Mouse (Mus musculus): ENCODE data around the gene Acbd3. TPM values are rescaled to one million over a fixed set of nuclear protein-coding genes. Genes with fewer than 3 reads are reported as not detected.

Gene Acbd3
- total and polyA plus RNA-seq, 3 experiments, result 14.5 to 23.5 (median 22.4) TPM

DNA sequence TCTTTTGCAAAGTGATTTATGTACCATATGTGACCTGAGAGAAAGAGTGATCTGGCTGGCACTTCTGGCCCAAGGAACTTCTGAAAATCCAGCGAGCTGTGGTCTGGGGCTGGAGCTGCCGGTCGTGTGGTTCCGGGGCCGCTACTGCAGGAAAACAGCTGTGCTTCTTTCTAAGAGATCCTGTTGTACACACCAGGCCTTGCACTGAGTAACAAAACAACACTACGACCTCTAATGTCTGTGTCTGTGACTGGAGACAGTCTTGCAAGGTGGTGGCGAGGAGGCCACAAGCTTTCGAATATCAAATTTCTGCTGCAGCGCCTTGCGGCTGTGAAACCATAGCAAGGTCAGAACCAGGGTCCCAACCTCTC, 51.4 kb downstream of the Acbd3 start:
- peak overlapping the region; percentile 11; the same call in 1 of the 2 replicates for H3K4me2 ChIP-seq (ENCODE audit: insufficient read depth, low read depth, poor library complexity, severe bottlenecking)
- no peaks in the 10 kb centered on the region for H3K79me2 ChIP-seq (replicated peaks; ENCODE audit: control insufficient read depth, extremely low read depth, insufficient read depth, poor library complexity, severe bottlenecking)
- DNase-seq (ENCODE audit: extremely low read depth), result no peak
- H3K27ac ChIP-seq (ENCODE audit: insufficient read depth, low read depth), result no peak overlapping the region
- H3K27me3 ChIP-seq (replicated peaks), result no peaks in the 10 kb centered on the region
- H3K9me3 ChIP-seq (replicated peaks; ENCODE audit: low read length), result peaks cover 30% of the 10 kb centered on the region
- peak overlapping the region in 2 of 3 experiments; percentile 23 to 42 for H3K4me3 ChIP-seq (replicated peaks in 1 of 3; ENCODE audit: low read depth in 2 of 3, low read length in 2 of 3, poor library complexity in 1 of 3)
- TF ChIP-seq SIN3A (IDR thresholded peaks at IDR 0.05; ENCODE audit: low read length), result no peak
- TF ChIP-seq IRF4 (IDR thresholded peaks at IDR 0.05; ENCODE audit: low read depth, low read length), result no peak
- no peak for TF ChIP-seq RAD21 (IDR thresholded peaks at IDR 0.05; ENCODE audit: low read depth, low read length)
- dilution Hi-C loops (cut with MboI; ENCODE audit: extremely low pct_ligation_motif_present, extremely low pct_unique_long_range_greater_than_20kb, low sequenced_read_pairs), result no loop called here
- in situ Hi-C loops (cut with MboI; ENCODE audit: low pct_ligation_motif_present, low pct_unique_long_range_greater_than_20kb, low sequenced_read_pairs), result no loop called here
- peak overlapping the region; percentile 43 for H3K9ac ChIP-seq (ENCODE audit: insufficient read depth, low read depth)
- no peaks in the 10 kb centered on the region for H3K36me3 ChIP-seq (replicated peaks in 1 of 2; ENCODE audit: control insufficient read depth in 1 of 2, insufficient read depth in 1 of 2, low read length in 1 of 2)
- peaks cover 11 to 15% of the 10 kb centered on the region in 2 experiments for H3K4me1 ChIP-seq (ENCODE audit: control insufficient read depth in 1 of 2, insufficient read depth in 2 of 2)

DNA sequence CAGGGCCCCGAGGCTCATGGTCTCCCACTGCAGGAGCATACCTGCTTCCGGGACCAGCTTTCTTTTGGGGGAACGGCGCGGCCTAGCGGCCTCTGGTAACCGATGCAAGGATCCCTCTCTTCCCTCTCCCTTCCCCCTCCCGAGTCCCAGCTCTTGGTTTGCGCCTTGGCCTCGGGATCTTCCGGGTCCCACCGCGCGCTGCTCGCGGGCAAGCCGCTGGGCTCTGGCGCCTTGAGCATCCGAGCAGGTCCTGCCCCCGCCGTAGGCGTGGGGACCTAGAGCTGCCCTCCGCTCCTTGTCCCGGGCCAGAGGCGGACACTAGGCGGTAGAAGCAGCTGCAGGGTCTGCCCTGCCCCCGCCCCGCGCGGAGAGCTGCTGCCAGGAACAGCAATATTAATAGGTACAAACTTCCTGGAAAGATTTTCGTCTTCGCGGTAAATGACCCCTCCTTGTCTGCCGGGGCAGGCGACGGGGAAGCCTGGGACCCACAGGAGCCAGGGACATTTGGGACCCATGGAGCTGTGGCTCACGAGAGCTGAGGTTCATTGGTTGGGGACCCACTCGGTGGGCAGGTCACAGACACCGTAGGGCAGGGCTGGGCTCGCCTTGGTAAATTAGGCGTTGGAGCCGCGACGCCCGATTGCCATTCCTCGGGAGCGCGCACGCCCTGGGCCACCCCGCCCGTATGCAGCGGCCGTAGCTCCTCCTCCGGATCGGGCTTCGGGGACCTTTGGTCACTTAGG, 52.0 kb downstream of the Acbd3 start:
- Histone ChIP-seq H3K9me3 (replicated peaks; ENCODE audit: low read length) (peaks cover 29% of the 10 kb centered on the region), H3K27me3 (replicated peaks) (no peaks in the 10 kb centered on the region), H3K27ac (ENCODE audit: insufficient read depth, low read depth) (no peak overlapping the region), H3K4me3 (replicated peaks in 1 of 3; ENCODE audit: low read depth in 2 of 3, low read length in 2 of 3, poor library complexity in 1 of 3) (peak overlapping the region in 1 of 3 experiments; percentile 42), H3K4me2 (ENCODE audit: insufficient read depth, low read depth, poor library complexity, severe bottlenecking) (peak overlapping the region; percentile 11; the same call in 1 of the 2 replicates), H3K79me2 (replicated peaks; ENCODE audit: control insufficient read depth, extremely low read depth, insufficient read depth, poor library complexity, severe bottlenecking) (no peaks in the 10 kb centered on the region), H3K36me3 (replicated peaks in 1 of 2; ENCODE audit: control insufficient read depth in 1 of 2, insufficient read depth in 1 of 2, low read length in 1 of 2) (no peaks in the 10 kb centered on the region), H3K4me1 (ENCODE audit: control insufficient read depth in 1 of 2, insufficient read depth in 2 of 2) (peaks cover 11 to 15% of the 10 kb centered on the region in 2 experiments), H3K9ac (ENCODE audit: insufficient read depth, low read depth) (peak overlapping the region; percentile 43; the same call in 1 of the 2 replicates)
- TF ChIP-seq USF1 (IDR thresholded peaks at IDR 0.05; ENCODE audit: low read depth, low read length) (no peak), PAX5 (IDR thresholded peaks at IDR 0.05; ENCODE audit: low read length) (no peak), NRF1 (IDR thresholded peaks at IDR 0.05; ENCODE audit: low read depth, low read length) (no peak), ETS1 (conservative IDR thresholded peaks at IDR 0.05; ENCODE audit: low read depth, low read length) (no peak), CTCF (conservative IDR thresholded peaks at IDR 0.05 in 1 of 2, IDR thresholded peaks at IDR 0.05 in 1 of 2; ENCODE audit: low read depth in 2 of 2, low read length in 2 of 2) (peak in 1 of 2 experiments; percentile 44; a peak in 2 of 4 replicates), E2F4 (IDR thresholded peaks at IDR 0.05; ENCODE audit: insufficient replicate concordance, low read depth, low read length) (no peak), USF2 (conservative IDR thresholded peaks at IDR 0.05; ENCODE audit: low read depth, low read length) (no peak), ZMIZ1 (IDR thresholded peaks at IDR 0.05; ENCODE audit: low read depth, low read length) (no peak), SIN3A (IDR thresholded peaks at IDR 0.05; ENCODE audit: low read length) (no peak), POLR2AphosphoS2 (IDR thresholded peaks at IDR 0.05; ENCODE audit: low read depth, low read length) (no peak), CHD1 (IDR thresholded peaks at IDR 0.05; ENCODE audit: low read depth, low read length) (no peak), ZKSCAN1 (IDR thresholded peaks at IDR 0.05; ENCODE audit: borderline replicate concordance, low read depth, low read length) (no peak), MAX (IDR thresholded peaks at IDR 0.05; ENCODE audit: low read length) (no peak), RAD21 (IDR thresholded peaks at IDR 0.05; ENCODE audit: low read depth, low read length) (peak; percentile 21), EP300 (IDR thresholded peaks at IDR 0.05; ENCODE audit: low read length) (no peak), IRF4 (IDR thresholded peaks at IDR 0.05; ENCODE audit: low read depth, low read length) (no peak), SMC3 (IDR thresholded peaks at IDR 0.05; ENCODE audit: low read depth, low read length) (no peak), TBP (conservative IDR thresholded peaks at IDR 0.05; ENCODE audit: low read depth, low read length) (no peak), CHD2 (IDR thresholded peaks at IDR 0.05; ENCODE audit: low read length) (no peak), ELF1 (IDR thresholded peaks at IDR 0.05; ENCODE audit: low read depth, low read length) (peak; percentile 68; the same call in 1 of the 2 replicates), HCFC1 (IDR thresholded peaks at IDR 0.05; ENCODE audit: low read depth, low read length) (no peak), ZC3H11A (IDR thresholded peaks at IDR 0.05; ENCODE audit: low read depth, low read length) (no peak)
- dilution Hi-C loops (cut with MboI; ENCODE audit: extremely low pct_ligation_motif_present, extremely low pct_unique_long_range_greater_than_20kb, low sequenced_read_pairs) (no loop called here), in situ Hi-C loops (cut with MboI; ENCODE audit: low pct_ligation_motif_present, low pct_unique_long_range_greater_than_20kb, low sequenced_read_pairs) (no loop called here)
- no peak for DNase-seq (ENCODE audit: extremely low read depth)
